Mouse (Mus musculus): ENCODE data around the gene Ccdc87. TPM values are rescaled to one million over a fixed set of nuclear protein-coding genes. Genes with fewer than 3 reads are reported as not detected.

Ccdc87 gene
- total RNA-seq, 2 experiments from 2014 or later: 0.13 TPM; not detected in 1

- no peak for DNase-seq (ENCODE audit: low spot score in 2 of 2)
Measured at GRCm38 (mm10) chr19:4889791-4890190, 50.6 kb downstream of the Ccdc87 start.

DNA sequence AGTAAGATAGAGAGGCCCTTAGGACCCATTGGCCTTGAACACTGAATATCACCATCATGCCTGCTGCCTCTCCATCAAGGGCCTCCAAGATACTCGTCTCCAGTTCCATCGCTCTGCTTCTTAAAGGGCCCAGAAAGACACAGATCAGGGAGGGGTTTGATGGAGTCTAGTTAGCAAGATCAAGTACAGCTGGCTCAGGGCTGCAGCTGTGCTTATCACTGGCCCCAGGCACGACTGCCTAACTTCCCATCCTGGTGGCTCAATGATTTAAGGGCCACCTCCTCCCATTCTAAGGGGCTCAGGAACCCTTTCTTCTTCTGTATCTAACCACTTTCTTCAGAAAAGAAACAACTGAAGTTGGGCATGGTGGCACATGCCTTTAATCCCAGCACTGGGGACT lies 52.6 kb downstream of the Ccdc87 start:
- no peak for DNase-seq (ENCODE audit: low spot score in 2 of 2)

Other genes with a start within 250 kb of the Ccdc87 start
- 1 to 10 TPM; 4.4 to 7.7 TPM for gene Lrfn4, start 223.7 kb upstream of the Ccdc87 start, total RNA-seq (2021)
- 10 to 100 TPM; 34.1 to 38.1 TPM for gene Rce1, start 213.7 kb upstream of the Ccdc87 start, total RNA-seq (2021)
- gene Gm960, start 140.7 kb upstream of the Ccdc87 start, total RNA-seq (2021): not detected
- 1 to 10 TPM in 1 of 2 experiments, under 1 TPM in 1; 0.58 to 1.3 TPM for gene Sptbn2, start 128.2 kb upstream of the Ccdc87 start, total RNA-seq (2021)
- gene Rbm4b, start 82.9 kb upstream of the Ccdc87 start, total RNA-seq (2021): 10 to 100 TPM; 18.4 to 18.8 TPM
- gene Rbm4, start 45.5 kb upstream of the Ccdc87 start, total RNA-seq (2021): 10 to 100 TPM; 64.1 to 66.8 TPM
- gene Gm21992, start 27.8 kb upstream of the Ccdc87 start, total RNA-seq (2021): 10 to 100 TPM; 28.1 to 30.6 TPM
- gene Rbm14, start 27.7 kb upstream of the Ccdc87 start, total RNA-seq (2021): 10 to 100 TPM; 46.1 to 59.0 TPM
- 100 to 1,000 TPM in 1 of 2 experiments, 10 to 100 TPM in 1; 94.4 to 109 TPM for gene Ccs, start within 50 bp of the Ccdc87 start, total RNA-seq (2021)
- gene Ctsf, start 15.8 kb downstream of the Ccdc87 start, total RNA-seq (2021): 100 to 1,000 TPM; 318 to 345 TPM
- gene Actn3, start 38.5 kb downstream of the Ccdc87 start, total RNA-seq (2021): 1 to 10 TPM in 1 of 2 experiments, under 1 TPM in 1; 0.73 to 1.5 TPM
- gene Zdhhc24, start 39.3 kb downstream of the Ccdc87 start, total RNA-seq (2021): 10 to 100 TPM; 16.9 to 20.5 TPM
- gene Bbs1, start 67.3 kb downstream of the Ccdc87 start, total RNA-seq (2021): 1 to 10 TPM; 5.1 to 8.9 TPM
- gene Dpp3, start 88.9 kb downstream of the Ccdc87 start, total RNA-seq (2021): 10 to 100 TPM; 51.4 to 86.6 TPM
- 1 to 10 TPM; 6.8 to 8.9 TPM for gene Peli3, start 103.8 kb downstream of the Ccdc87 start, total RNA-seq (2021)
- 10 to 100 TPM; 51.3 to 59.1 TPM for gene Mrpl11, start 122.8 kb downstream of the Ccdc87 start, total RNA-seq (2021)
- under 1 TPM; 0.35 to 0.46 TPM for gene Npas4, start 150.9 kb downstream of the Ccdc87 start, total RNA-seq (2021)
- gene Slc29a2, start 184.5 kb downstream of the Ccdc87 start, total RNA-seq (2021): 1 to 10 TPM; 2.9 to 4.5 TPM
- gene B4gat1, start 199.5 kb downstream of the Ccdc87 start, total RNA-seq (2021): 10 to 100 TPM; 25.9 to 31.8 TPM
- gene AC124502.3, start 199.5 kb downstream of the Ccdc87 start, total RNA-seq (2021): 1 to 10 TPM in 1 of 2 experiments, under 1 TPM in 1; 0.73 to 1.5 TPM
- 10 to 100 TPM; 28.4 to 29.3 TPM for gene Brms1, start 202.0 kb downstream of the Ccdc87 start, total RNA-seq (2021)
- gene Rin1, start 211.1 kb downstream of the Ccdc87 start, total RNA-seq (2021): 1 to 10 TPM; 3.4 to 4.2 TPM
- gene Cd248, start 228.7 kb downstream of the Ccdc87 start, total RNA-seq (2021): 10 to 100 TPM in 1 of 2 experiments, 1 to 10 TPM in 1; 7.3 to 16.2 TPM
- gene Tmem151a, start 246.2 kb downstream of the Ccdc87 start, total RNA-seq (2021): 1 to 10 TPM; 1.4 to 1.5 TPM
- 10 to 100 TPM; 56.4 to 75.3 TPM for gene Yif1a, start 249.2 kb downstream of the Ccdc87 start, total RNA-seq (2021)

Data from adrenal gland, adult 18-20 months (tissue).